Mouse (Mus musculus) urinary bladder, adult 2 months (tissue): Measurements from ENCODE around the gene Jmjd1c. TPM values are rescaled to one million over a fixed set of nuclear protein-coding genes. Genes with fewer than 3 reads are reported as not detected.

Experiments
- DNase-seq: peaks from one replicate; pipeline ENCODE4 v3.0.0; 2022; ENCODE audit warnings: low spot score
- polyA plus RNA-seq: library from polyadenylated mRNA; depleted of rRNA; stranded (reverse); fragments of >200 nt; gene quantifications from 2 replicates; pipeline ENCODE4 v1.2.3, GENCODE M21; 2012; rRNA removed

Gene Jmjd1c
- polyA plus RNA-seq, result 28.3 and 31.8 TPM in 2 replicates

GRCm38 (mm10) chr10:67095798-67096620, at the start of gene Jmjd1c:
Gene Jmjd1c (plus strand): TSS chr10:67096125.
- peak; percentile 77 for DNase-seq

GRCm38 (mm10) chr10:67047712-67048645, 47.9 kb upstream of the Jmjd1c start:
- no peak for DNase-seq

DNA sequence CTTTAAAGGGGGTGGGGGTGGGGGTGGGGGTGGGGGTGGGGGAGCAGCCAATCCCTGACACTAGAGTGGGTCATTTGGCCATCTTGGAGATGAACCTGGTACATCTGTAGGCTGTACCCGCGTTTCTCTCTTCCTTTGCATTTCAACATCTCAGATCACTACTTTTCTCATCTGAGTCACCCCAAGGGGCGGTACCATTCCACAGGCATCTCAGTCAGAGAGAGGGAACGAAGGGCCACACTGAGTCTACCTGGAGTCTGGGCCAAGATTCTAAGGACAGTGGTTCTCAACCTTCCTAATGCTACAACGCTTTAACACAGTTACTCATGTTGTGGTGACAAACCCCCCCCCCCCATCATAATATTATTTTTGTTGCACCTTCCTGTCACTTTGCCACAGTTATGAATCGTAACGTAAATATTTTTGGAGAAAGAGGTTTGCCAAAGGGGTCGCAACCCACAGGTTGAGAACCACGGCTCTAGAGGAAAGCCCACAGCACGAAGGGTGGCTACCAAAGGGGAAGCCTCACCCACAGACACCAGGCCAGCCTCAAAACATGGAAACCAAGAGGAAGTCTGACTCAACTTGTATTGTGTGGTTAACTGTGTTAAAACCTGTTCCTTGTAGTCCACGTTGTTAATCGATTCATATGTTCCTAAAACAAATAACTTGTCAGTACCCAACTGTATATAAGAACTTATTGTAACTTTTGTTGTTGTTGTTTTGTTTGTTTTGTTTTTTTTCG, 46.9 kb upstream of the Jmjd1c start:
- DNase-seq, result no peak

DNA sequence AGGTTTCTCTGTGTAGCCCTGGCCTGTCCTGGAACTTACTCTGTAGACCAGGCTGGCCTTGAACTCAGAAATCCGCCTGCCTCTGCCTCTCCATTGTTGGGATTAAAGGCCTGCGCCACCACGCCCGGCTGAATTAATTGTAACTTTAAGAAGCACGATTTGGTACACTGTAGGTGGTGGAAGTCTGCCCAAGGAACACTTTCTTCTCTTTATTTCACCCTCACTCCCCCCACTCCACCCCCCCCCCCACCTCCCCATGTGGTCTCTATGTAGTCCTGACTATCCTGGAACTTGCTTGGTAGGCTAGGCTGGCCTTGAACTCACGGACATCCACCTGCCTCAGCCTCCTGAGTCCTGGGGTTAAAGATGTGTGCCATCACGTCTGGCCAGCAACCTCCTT, 46.3 kb upstream of the Jmjd1c start:
- DNase-seq, result no peak

DNA sequence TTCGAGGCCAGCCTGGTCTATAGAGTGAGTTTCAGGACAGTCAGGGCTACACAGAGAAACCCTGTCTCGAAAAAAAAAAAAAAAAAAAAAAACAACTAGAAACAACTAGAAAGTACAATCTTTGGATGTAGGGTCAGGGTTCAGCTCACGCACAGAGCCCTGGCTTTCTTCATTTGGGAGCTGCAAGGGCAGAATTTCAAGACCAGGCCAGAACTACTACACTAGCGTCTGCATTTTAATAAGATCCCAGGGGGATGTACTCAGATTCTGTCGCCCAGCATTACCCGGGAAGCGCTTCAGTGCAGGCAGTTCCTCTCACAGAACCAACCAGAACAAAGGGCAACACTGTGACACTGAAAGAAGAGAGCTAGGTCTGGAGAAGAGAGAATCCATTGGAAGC, 45.2 kb upstream of the Jmjd1c start:
- no peak for DNase-seq

DNA sequence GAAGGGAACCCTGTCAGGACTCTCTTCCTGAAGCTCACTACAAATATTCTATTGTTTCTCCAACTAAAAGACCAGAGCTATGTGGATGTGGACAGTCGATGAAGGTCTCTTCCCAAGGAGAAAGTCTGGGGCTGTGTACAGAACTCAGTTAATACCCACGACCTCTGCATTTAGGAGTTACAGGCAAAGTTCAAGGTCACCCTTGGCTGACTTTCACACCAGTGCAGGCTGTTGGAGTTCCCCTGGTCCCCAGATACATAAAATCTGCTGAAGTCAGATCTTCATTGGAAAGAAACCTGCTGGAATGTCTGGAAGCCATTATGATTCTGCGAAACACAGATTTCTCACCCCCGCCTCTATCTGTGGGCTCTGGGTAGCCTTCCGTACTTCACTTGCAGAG, 44.5 kb upstream of the Jmjd1c start:
- no peak for DNase-seq

- DNase-seq, result no peak
Measured at GRCm38 (mm10) chr10:67052429-67052828, 43.5 kb upstream of the Jmjd1c start.

DNA sequence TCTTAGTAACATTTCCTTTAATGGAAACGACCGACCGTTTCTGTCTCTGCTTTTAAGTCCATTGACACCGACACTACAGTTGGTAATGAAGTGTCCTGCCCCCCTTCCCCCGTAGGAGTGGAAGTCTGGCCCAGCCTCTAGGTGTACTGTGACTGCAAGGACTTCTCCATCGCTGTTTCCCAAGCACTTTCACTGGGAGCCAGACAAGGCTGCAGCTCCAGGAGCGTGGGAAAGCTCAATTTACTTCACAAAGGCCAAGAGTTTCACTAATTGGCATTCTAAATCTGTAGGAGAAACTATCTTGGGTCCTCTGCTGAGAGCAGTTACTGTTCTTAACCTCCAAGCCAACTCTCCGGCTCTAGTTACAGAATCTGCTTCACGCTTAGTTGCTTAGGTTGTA, 42.5 kb upstream of the Jmjd1c start:
- no peak for DNase-seq

DNA sequence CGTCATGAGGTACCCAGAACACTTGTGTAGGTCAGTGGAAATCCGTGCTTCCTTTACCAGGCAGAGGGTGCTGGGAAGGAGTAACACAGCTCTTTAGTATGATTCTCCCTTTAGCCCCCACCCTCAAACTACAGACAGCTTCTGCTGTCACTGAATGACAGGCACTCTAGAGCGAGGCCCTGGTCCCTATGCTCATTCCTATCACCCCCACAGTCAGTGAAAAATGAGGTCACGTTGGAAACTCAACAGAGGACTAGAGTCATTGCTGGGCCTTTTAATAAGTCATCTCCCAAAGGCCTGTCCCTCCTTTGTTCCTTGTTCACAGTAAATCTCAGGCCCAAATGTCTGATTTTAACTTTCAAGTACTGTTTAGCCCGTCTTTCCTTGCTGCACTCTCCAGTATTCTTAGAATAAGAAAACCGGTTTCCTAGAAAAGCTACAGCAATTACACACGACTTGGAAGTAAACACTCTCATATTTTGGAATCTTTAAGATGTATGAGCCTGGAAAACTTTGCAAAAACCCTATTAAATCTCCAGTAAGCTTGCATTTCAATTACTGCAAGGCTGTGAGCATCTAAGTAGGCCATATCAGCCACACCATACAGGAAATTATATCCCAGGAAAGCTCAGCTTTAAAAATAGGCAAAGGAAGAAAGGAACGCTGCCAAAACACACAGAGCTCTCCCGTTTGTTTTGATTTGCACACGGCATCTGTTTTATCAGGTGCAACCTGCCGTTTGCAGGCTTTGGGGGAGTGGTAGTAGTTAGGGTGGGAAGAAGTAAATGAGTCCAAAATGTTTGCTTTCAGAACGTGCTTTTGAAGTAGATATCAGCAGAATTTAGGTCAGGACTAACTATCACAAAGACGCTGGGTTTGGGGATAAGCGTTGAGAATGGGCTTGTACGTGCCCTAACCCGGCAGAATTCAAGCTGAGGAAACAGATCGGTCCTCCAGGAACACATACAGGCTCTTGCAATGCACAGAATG, 39.8 kb upstream of the Jmjd1c start:
- no peak for DNase-seq

GRCm38 (mm10) chr10:67057208-67057607, 38.7 kb upstream of the Jmjd1c start:
- DNase-seq, result no peak

DNA sequence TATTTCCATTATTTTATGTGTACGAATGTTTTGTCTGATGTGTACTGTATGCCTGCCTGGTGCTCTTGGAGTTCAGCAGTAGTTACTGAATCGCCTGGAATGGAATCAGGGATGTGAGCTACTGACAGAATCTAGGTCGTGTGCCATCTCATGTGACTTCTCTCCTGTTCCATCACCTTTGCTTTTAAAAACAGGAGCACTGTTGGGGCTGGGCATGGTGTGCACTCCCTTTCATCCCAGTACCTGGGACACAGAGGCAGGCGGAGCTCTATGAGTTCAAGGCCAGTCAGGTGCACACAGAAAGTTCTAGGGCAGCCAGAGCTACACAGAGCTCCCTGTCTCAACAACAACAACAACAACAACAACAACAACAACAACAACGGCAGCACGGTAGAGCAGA, 38.2 kb upstream of the Jmjd1c start:
- DNase-seq, result no peak

DNA sequence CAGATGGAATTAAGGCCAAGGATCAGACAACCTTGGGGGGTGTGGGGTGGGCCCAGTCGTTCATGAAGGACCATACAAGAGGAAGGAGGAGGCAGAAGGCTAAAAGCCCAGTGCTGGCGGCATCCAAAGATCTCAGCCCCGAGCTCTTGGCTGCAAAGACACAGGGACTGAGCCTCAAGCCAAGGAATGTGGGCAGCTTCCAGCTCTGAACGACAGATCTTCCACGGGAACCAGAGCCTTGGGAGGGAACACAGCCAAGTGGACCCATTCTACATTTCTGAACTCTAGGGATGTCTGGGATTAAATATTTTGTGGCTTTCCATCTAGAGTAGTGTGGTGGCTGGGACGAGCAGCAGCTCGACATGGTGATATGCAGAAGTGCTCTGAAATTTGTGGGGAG, 37.6 kb upstream of the Jmjd1c start:
- no peak for DNase-seq

- DNase-seq, result no peak
Measured at GRCm38 (mm10) chr10:67058702-67059101, 37.2 kb upstream of the Jmjd1c start.

DNA sequence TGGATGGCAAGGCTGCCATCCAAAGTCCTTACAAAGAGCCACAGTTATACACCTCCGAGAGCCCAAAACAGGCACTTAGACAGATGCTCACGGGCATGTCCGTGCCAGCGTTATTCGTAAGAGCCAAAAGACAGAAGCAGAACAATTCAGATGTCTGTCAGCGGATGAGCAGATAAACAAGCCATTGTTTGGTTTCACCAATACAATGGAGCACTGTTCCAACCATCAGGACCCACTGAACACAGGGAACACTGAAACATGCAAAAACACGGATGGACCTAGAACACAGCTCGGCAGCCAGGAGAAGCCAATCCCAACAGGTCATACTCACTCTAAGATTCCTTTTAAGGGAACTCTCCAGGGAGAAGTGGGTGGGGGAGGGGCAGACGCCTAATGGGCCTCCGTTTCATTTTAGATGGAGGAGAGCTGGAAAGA, 34.5 kb upstream of the Jmjd1c start:
- no peak for DNase-seq

DNA sequence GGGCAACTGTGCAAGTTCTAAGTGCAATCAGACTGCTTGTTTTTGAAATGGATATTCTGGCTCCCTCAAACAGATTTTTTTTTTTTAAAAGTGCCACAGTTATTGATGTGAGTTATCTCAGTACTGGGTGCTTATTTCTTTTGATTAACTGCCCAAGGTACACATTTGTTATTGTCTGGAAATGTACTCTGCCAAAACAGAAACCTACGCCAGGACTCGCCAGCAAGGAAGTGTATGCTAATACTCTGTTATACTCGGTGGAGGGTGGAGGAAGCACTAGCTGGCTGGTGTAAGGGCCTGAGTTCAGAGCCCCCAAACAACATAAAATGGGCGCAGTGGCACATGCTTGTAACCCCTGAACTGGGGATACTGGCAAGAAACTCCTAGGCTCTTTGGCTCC, 34.1 kb upstream of the Jmjd1c start:
- no peak for DNase-seq

- DNase-seq, result no peak
Measured at GRCm38 (mm10) chr10:67065277-67065887, 30.5 kb upstream of the Jmjd1c start.

DNA sequence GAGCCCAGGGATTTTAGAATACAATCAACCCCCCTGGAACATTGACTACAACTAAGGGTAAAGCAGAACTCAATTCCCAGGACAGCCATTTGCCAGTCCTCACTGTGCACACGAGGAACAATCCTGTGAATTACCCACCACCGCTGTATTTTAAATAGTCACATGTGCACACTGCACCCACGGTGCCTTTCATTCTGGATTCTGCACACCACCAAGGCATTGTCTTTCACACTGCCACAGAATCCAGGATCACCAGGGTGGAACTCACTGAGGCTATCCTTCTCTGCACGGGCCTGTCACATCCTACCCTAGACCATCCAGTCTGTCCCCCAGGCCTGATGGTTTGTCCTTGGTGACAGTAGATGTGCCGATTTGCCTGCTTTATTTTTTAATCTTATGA, 30.0 kb upstream of the Jmjd1c start:
- no peak for DNase-seq

GRCm38 (mm10) chr10:67066421-67066820, 29.5 kb upstream of the Jmjd1c start:
- DNase-seq, result no peak

- no peak for DNase-seq
Measured at GRCm38 (mm10) chr10:67069013-67069412, 26.9 kb upstream of the Jmjd1c start.

DNA sequence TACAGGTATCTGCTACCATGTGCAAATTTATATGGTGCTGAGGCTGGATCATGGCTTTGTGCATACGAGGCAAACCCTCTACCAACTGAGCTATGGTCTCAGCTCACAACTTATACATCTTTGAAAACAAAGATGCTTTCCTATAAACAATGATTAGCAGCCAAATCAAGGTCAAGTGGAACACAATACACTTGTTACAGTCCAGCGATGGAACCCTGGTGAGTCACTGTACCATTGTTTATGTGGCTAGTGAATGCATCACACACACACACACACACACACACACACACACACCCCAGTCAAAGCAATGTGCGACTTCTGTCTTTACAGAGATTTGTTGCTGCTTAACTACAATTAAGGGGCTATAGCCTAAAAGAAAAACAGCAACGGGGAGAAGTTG, 24.5 kb upstream of the Jmjd1c start:
- DNase-seq, result no peak
